ENCODE assay signal across 10 mouse cellular contexts in genomic region chr4:86527162-86528136, GRCm38 (mm10). TPM values are rescaled to one million over a fixed set of nuclear protein-coding genes. Genes with fewer than 3 reads are reported as not detected.
DNase-seq lines count a peak whose midpoint lies in the region.
"Had no signal": no experiment of that assay in that cellular context is flagged by ENCODE, and none has a peak within 500 bp of the region (broad histone marks: within the 10 kb centered on the region; RNA-seq: fewer than 3 reads in every experiment).

No protein-coding gene starts in this region.

- intact Hi-C loops in gastrocnemius, postnatal 14 days (cut with DNase I; ENCODE audit: low total_unique reads), result no loop called here

- DNase-seq in gastrocnemius, adult 18-20 months (ENCODE audit: low spot score), result peak; percentile 13
- DNase-seq in gastrocnemius, postnatal 14 days, result no peak
- DNase-seq in urinary bladder, postnatal 25 days (ENCODE audit: low spot score), result peak; percentile 11
- DNase-seq in urinary bladder, postnatal 10 days (ENCODE audit: low spot score), result no peak
- DNase-seq in kidney, postnatal 4 days, result peak; percentile 52 to 65
- DNase-seq in adrenal gland, adult (ENCODE audit: inconsistent age in 2 of 2, low spot score in 1 of 2), result no peak
- DNase-seq in thymus, postnatal 4 days, result no peak
- no peak for DNase-seq in layer of hippocampus, postnatal 25 days (ENCODE audit: extremely low spot score in 1 of 2, low spot score in 1 of 2)

RNA-seq across cellular contexts. Expression of gene Saxo1, which starts 30.7 kb away (rescaled TPM):
- not detected for total RNA-seq in gastrocnemius, adult 18-20 months (2021)
- total RNA-seq in gastrocnemius, postnatal 14 days (2021), result under 1 TPM in 1 of 2 experiments, not detected in 1; 0.29 TPM
- not detected for total RNA-seq in layer of hippocampus, postnatal 25 days (2021)
- total RNA-seq: CH12.LX; layer of hippocampus, postnatal 14 days had no signal

RNA-seq across cellular contexts. Expression of gene Rraga, which starts 48.0 kb away (rescaled TPM):
- total RNA-seq in gastrocnemius, adult 18-20 months (2021), result 10 to 100 TPM; 48.6 to 51.3 TPM
- total RNA-seq in gastrocnemius, postnatal 14 days (2021), result 10 to 100 TPM; 51.6 to 58.1 TPM
- total RNA-seq in layer of hippocampus, postnatal 25 days (2021), result 100 to 1,000 TPM; 138 to 147 TPM

Comparison
In these comparisons a context has a peak if more than half of its experiments do, and no peak if none do; other contexts are left out.
1. DNase-seq: peak in gastrocnemius, adult 18-20 months (single experiment), urinary bladder, postnatal 25 days (single experiment) and kidney, postnatal 4 days (2 of 2); none in gastrocnemius, postnatal 14 days (single experiment), urinary bladder, postnatal 10 days (single experiment), adrenal gland, adult (0 of 2), thymus, postnatal 4 days (single experiment) and layer of hippocampus, postnatal 25 days (0 of 2).